Mouse (Mus musculus): ENCODE measurements around the gene Lctl. TPM values are rescaled to one million over a fixed set of nuclear protein-coding genes. Genes with fewer than 3 reads are reported as not detected.
"Not testable (repeated sequence)": the region's sequence is repeated elsewhere in the genome, so short reads cannot be mapped to it uniquely, and the experiment has no call there.

The Lctl gene
- polyA plus RNA-seq, 1 experiment: not detected

DNA sequence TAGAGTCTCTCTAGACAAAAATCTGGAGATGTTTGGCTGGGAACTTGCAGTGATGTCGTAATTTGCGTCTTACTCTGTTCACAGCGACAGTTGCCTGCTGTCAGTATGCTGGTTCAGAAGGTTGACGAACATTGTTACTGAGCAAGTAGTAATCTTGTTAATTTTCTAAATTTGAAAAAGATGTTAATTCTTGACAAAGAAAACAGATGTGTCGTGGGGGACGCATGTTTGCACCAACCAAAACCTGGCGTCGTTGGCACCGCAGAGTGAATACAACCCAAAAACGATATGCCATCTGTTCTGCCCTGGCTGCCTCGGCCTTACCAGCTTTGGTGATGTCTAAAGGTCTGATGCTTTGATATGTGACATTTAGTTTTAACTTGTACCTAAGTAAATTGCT, 58.4 kb downstream of the Lctl start:
- TF ChIP-seq POLR2A (IDR thresholded peaks at IDR 0.05; ENCODE audit: borderline replicate concordance, low read depth, low read length): no peak
- TF ChIP-seq CTCF (IDR thresholded peaks at IDR 0.05; ENCODE audit: low read depth, low read length): no peak
- H3K4me1 ChIP-seq (ENCODE audit: control insufficient read depth, insufficient read depth, low read length): peaks cover 7% of the 10 kb centered on the region
- no peak overlapping the region for H3K27ac ChIP-seq (ENCODE audit: insufficient read depth, low read depth, low read length)
- H3K4me3 ChIP-seq (ENCODE audit: insufficient read depth, low read length): peak overlapping the region; percentile 60; the same call in 1 of the 2 replicates

DNA sequence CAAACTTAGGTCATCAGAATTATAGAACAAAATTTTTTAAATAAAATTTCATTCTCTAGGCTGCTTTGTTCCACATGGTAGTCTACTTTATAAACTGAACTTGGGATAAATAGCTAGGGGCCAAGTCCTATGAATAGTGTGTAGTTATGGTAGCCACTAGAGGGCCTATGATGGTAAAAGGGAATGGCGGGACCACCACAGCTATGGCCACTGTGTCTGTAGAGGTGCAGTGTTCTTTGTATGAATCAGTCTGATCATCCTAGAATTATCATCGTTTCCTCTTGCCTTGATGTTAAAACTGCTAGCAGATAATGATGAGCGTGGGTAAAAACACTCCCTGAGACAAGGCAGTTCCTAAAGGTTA, 61.6 kb downstream of the Lctl start:
- TF ChIP-seq CTCF (IDR thresholded peaks at IDR 0.05; ENCODE audit: low read depth, low read length): no peak
- TF ChIP-seq POLR2A (IDR thresholded peaks at IDR 0.05; ENCODE audit: borderline replicate concordance, low read depth, low read length): no peak
- Histone ChIP-seq H3K4me1 (ENCODE audit: control insufficient read depth, insufficient read depth, low read length) (peaks cover 5% of the 10 kb centered on the region; the same call in 1 of the 2 replicates), H3K27ac (ENCODE audit: insufficient read depth, low read depth, low read length) (peak overlapping the region; percentile 36), H3K4me3 (ENCODE audit: insufficient read depth, low read length) (peak overlapping the region; percentile 88; the same call in 1 of the 2 replicates)

DNA sequence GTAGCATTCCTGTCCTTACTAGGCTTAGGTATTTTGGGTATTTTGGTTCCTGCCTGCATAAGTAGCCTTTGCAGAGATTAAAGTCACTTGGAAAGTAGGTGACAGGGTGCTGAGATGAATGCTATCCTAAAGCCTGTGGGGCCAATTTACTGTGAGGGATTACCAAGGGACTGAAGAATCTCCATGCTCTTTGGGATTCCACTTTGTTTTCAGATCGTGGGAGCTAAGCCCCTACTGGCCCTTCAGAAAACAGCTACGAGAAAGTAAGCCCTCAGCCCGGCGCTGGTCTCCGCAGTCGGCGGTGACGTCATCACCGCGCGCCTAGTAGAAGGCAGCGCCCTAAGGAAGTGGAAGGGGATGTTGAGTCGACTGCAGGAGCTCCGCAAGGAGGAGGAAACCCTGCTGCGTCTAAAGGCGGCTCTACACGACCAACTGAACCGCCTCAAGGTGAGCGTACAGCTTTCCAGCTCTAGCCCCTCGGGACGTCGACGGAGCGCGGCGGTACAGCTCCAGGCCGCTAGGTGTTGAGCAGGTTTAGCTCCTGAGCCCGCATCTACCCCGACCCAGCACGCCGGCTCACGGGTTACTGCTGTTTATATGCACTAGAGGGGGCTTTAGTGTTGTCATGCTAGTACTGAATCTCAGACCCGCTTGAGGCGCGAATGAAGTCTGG, 62.2 kb downstream of the Lctl start, which contains the start of gene Snapc5:
Gene Snapc5 (plus strand): TSS at position 301 of the 673 bp plus-strand sequence.
- TF ChIP-seq CTCF (IDR thresholded peaks at IDR 0.05; ENCODE audit: low read depth, low read length): no peak; the same call in 1 of the 2 replicates
- TF ChIP-seq POLR2A (IDR thresholded peaks at IDR 0.05; ENCODE audit: borderline replicate concordance, low read depth, low read length): peak; percentile 57; the same call in 1 of the 2 replicates
- H3K27ac ChIP-seq (ENCODE audit: insufficient read depth, low read depth, low read length): peak within 1 kb of the TSS; percentile 80
- peak within 1 kb of the TSS; percentile 88 for H3K4me3 ChIP-seq (ENCODE audit: insufficient read depth, low read length)
- H3K4me1 ChIP-seq (ENCODE audit: control insufficient read depth, insufficient read depth, low read length): peaks cover 5% of the 10 kb centered on the region; the same call in 1 of the 2 replicates

DNA sequence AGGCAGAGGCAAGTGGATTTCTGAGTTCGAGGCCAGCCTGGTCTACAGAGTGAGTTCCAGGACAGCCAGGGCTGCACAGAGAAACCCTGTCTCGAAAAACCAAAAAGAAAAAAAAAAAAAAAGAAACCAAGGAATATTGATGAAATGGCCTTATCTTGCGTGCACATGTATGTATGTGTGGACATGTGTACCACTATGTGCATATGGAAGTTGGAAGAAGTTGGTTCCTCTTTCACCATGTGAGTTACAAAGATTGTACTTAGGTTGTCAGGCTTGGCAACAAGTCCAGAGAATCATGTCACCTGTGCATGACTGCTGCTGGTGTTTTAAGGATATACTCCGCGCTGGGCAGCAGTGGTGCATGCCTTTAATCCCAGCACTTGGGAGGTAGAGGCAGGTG, 66.3 kb downstream of the Lctl start:
- H3K27ac ChIP-seq (ENCODE audit: insufficient read depth, low read depth, low read length); H3K4me1 ChIP-seq (ENCODE audit: control insufficient read depth, insufficient read depth, low read length); H3K4me3 ChIP-seq (ENCODE audit: insufficient read depth, low read length): not testable (repeated sequence)

DNA sequence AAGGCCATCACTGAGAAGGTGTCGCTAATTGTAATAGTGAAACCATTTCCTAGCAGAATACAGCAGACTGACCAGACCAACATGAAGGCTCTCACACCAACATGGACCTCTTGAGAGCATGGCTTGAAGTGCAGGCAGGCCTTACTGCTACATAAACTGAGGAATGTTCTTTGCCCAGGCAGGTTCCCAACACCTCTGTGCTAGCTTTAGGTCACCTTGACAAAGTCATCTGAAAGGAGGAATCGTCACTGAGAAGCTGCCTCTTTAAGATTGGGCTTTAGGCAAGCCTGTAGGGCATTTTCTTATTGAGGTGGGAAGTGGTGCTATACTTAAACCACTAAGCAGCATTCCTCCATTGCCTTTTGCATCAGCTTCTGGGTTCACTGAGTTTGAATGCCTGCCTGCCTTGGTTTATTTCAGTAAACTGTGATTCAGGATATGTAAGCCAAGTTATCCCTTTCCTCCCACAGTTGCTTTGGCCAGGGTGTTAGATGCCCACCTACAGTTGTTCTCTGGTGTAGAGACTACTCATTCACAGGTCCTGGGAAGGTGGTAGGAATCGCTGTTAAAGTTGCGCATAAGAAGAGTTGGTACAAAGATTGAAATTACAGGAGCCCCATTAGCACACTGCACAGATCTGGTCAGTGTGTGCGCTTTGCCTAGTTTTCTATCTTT, 67.4 kb downstream of the Lctl start:
- Histone ChIP-seq H3K27ac (ENCODE audit: insufficient read depth, low read depth, low read length) (no peak overlapping the region), H3K4me3 (ENCODE audit: insufficient read depth, low read length) (no peak overlapping the region), H3K4me1 (ENCODE audit: control insufficient read depth, insufficient read depth, low read length) (0 out of 2 replicates have a peak, but pooled peaks cover 5% of the 10 kb centered on the region)
- TF ChIP-seq CTCF (IDR thresholded peaks at IDR 0.05; ENCODE audit: low read depth, low read length) (no peak), POLR2A (IDR thresholded peaks at IDR 0.05; ENCODE audit: borderline replicate concordance, low read depth, low read length) (no peak)

Other genes starting within 250 kb of the Lctl start
- 0.62 and 0.72 TPM in 2 replicates for gene Smad6, start 95.1 kb upstream of the Lctl start, polyA plus RNA-seq (2012; ENCODE audit: insufficient read depth, insufficient read length, missing spikeins)
- 16.9 and 22.3 TPM in 2 replicates for gene Zwilch, start 56.0 kb downstream of the Lctl start, polyA plus RNA-seq (2012; ENCODE audit: insufficient read depth, insufficient read length, missing spikeins)
- 1,013 and 1,015 TPM in 2 replicates for gene Rpl4, start 56.2 kb downstream of the Lctl start, polyA plus RNA-seq (2012; ENCODE audit: insufficient read depth, insufficient read length, missing spikeins)
- 53.5 and 58.0 TPM in 2 replicates for gene Snapc5, start 62.1 kb downstream of the Lctl start, polyA plus RNA-seq (2012; ENCODE audit: insufficient read depth, insufficient read length, missing spikeins)
- 1.9 and 2.1 TPM in 2 replicates for gene Uchl4, start 118.1 kb downstream of the Lctl start, polyA plus RNA-seq (2012; ENCODE audit: insufficient read depth, insufficient read length, missing spikeins)
- 79.9 and 83.4 TPM in 2 replicates for gene Map2k1, start 136.5 kb downstream of the Lctl start, polyA plus RNA-seq (2012; ENCODE audit: insufficient read depth, insufficient read length, missing spikeins)
- 26.8 and 29.6 TPM in 2 replicates for gene Tipin, start 164.4 kb downstream of the Lctl start, polyA plus RNA-seq (2012; ENCODE audit: insufficient read depth, insufficient read length, missing spikeins)
- 13.2 and 14.7 TPM in 2 replicates for gene Dis3l, start 224.1 kb downstream of the Lctl start, polyA plus RNA-seq (2012; ENCODE audit: insufficient read depth, insufficient read length, missing spikeins)